Mouse (Mus musculus) myocyte (in vitro differentiated cells): ENCODE results near the gene Cbfa2t3. TPM values are rescaled to one million over a fixed set of nuclear protein-coding genes. Genes with fewer than 3 reads are reported as not detected.

ENCODE experiments used
- H3K27me3 ChIP-seq: one replicate; pipeline ENCODE4 v1.6.1; 2011; ENCODE audit not compliant: control insufficient read depth, insufficient read depth, insufficient read length
- H3K36me3 ChIP-seq: one replicate; pipeline ENCODE4 v1.6.1; 2011; ENCODE audit not compliant: control insufficient read depth, insufficient read depth
- H3K4me2 ChIP-seq: one replicate; pipeline ENCODE4 v1.6.1; 2011; ENCODE audit warnings: low read depth, control low read depth
- H3K4me3 ChIP-seq: one replicate; pipeline ENCODE4 v1.5.1; 2011; ENCODE audit warnings: mild to moderate bottlenecking, control low read depth, moderate library complexity
- H3K79me2 ChIP-seq: one replicate; pipeline ENCODE4 v1.6.1; 2011; ENCODE audit not compliant: control insufficient read depth, insufficient read depth
- H3ac ChIP-seq: one replicate; pipeline ENCODE4 v1.6.1; 2011; ENCODE audit not compliant: control insufficient read depth, insufficient read length
- CEBPB ChIP-seq: IDR thresholded peaks from 2 replicates; pipeline ENCODE4 v1.6.1; 2011; ENCODE audit warnings: mild to moderate bottlenecking, moderate library complexity; ENCODE audit not compliant: poor library complexity, insufficient read depth, severe bottlenecking
- E2F4 ChIP-seq: IDR thresholded peaks from one replicate; pipeline ENCODE4 v1.6.1; 2011; ENCODE audit warnings: mild to moderate bottlenecking, control low read depth, moderate library complexity; ENCODE audit not compliant: insufficient read depth
- MAX ChIP-seq: IDR thresholded peaks from one replicate; pipeline ENCODE4 v1.6.1; 2011; ENCODE audit warnings: low read depth, mild to moderate bottlenecking, control low read depth
- MYOD1 ChIP-seq, 3 experiments: IDR thresholded peaks; one replicate each; pipeline ENCODE4 v1.6.1; 2011; ENCODE audit warnings: control low read depth in 2 of 3, low read depth in 2 of 3, mild to moderate bottlenecking in 2 of 3, moderate library complexity in 1 of 3; ENCODE audit not compliant: insufficient read length in 2 of 3, control insufficient read depth in 1 of 3
- MYOG ChIP-seq, 3 experiments: IDR thresholded peaks; one replicate each; pipeline ENCODE4 v1.6.1; 2011; ENCODE audit warnings: control low read depth in 2 of 3, low read depth in 2 of 3, mild to moderate bottlenecking in 2 of 3; ENCODE audit not compliant: insufficient read length in 2 of 3, control insufficient read depth in 1 of 3, insufficient read depth in 1 of 3
- POLR2A ChIP-seq: IDR thresholded peaks from one replicate; pipeline ENCODE4 v1.6.1; 2011; ENCODE audit warnings: low read depth, mild to moderate bottlenecking, control low read depth, moderate library complexity; ENCODE audit not compliant: insufficient read length
- POLR2AphosphoS2 ChIP-seq: IDR thresholded peaks from one replicate; pipeline ENCODE4 v1.6.1; 2011; ENCODE audit warnings: low read depth, control low read depth; ENCODE audit not compliant: insufficient read length
- REST ChIP-seq: IDR thresholded peaks from one replicate; pipeline ENCODE4 v1.6.1; 2011; ENCODE audit warnings: mild to moderate bottlenecking, control low read depth, moderate library complexity; ENCODE audit not compliant: insufficient read depth, insufficient read length
- SRF ChIP-seq: IDR thresholded peaks from one replicate; pipeline ENCODE4 v1.6.1; 2011; ENCODE audit warnings: low read depth; ENCODE audit not compliant: control insufficient read depth, insufficient read length
- TCF12 ChIP-seq: IDR thresholded peaks from one replicate; pipeline ENCODE4 v1.6.1; 2011; ENCODE audit warnings: mild to moderate bottlenecking, control low read depth; ENCODE audit not compliant: poor library complexity, insufficient read depth, severe bottlenecking
- TCF3 ChIP-seq: IDR thresholded peaks from one replicate; pipeline ENCODE4 v1.6.1; 2011; ENCODE audit warnings: low read depth, control low read depth; ENCODE audit not compliant: insufficient read length
- USF1 ChIP-seq: IDR thresholded peaks from one replicate; pipeline ENCODE4 v1.6.1; 2011; ENCODE audit warnings: low read depth, mild to moderate bottlenecking, control low read depth, moderate library complexity
- polyA plus RNA-seq: library from polyadenylated mRNA; unstranded; fragments of >200 nt; fragmentation: generic; extraction: Trizol; gene quantifications from one replicate; pipeline ENCODE4 v1.2.1, GENCODE M21; 2012; ENCODE audit warnings: missing spikeins

Cbfa2t3 gene
- polyA plus RNA-seq, 1 experiment, result 29.5 TPM

GRCm38 (mm10) chr8:122665221-122665620 is 33.7 kb downstream of the Cbfa2t3 start:
- TF ChIP-seq POLR2A, result no peak
- peak; percentile 60 for TF ChIP-seq TCF12
- TF ChIP-seq MYOG (IDR thresholded peaks at IDR 0.05; ENCODE audit: control insufficient read depth in 1 of 3, insufficient read depth in 1 of 3, insufficient read length in 2 of 3, low read depth in 2 of 3), result peak; percentile 62 to 83 (median 67)
- no peak for TF ChIP-seq MAX
- TF ChIP-seq REST, result no peak
- no peak for TF ChIP-seq USF1
- TF ChIP-seq MYOD1 (IDR thresholded peaks at IDR 0.05; ENCODE audit: control insufficient read depth in 1 of 3, insufficient read length in 2 of 3, low read depth in 2 of 3), result peak in 2 of 3 experiments; percentile 52 to 65
- no peak for TF ChIP-seq POLR2AphosphoS2
- no peak for TF ChIP-seq SRF
- peaks cover 18% of the 10 kb centered on the region for H3K27me3 ChIP-seq

GRCm38 (mm10) chr8:122663670-122664069 is 35.2 kb downstream of the Cbfa2t3 start:
- Histone ChIP-seq H3K36me3 (no peaks in the 10 kb centered on the region), H3K79me2 (no peaks in the 10 kb centered on the region), H3K4me3 (no peak overlapping the region), H3K4me2 (no peak overlapping the region), H3K27me3 (peaks cover 7% of the 10 kb centered on the region), H3ac (no peak overlapping the region)
- TF ChIP-seq MYOD1 (IDR thresholded peaks at IDR 0.05; ENCODE audit: control insufficient read depth in 1 of 3, insufficient read length in 2 of 3, low read depth in 2 of 3), result no peak
- TF ChIP-seq POLR2AphosphoS2, result no peak
- no peak for TF ChIP-seq SRF
- no peak for TF ChIP-seq REST
- TF ChIP-seq POLR2A, result no peak
- TF ChIP-seq E2F4, result no peak
- TF ChIP-seq CEBPB, result no peak
- TF ChIP-seq MAX, result no peak
- no peak for TF ChIP-seq MYOG (IDR thresholded peaks at IDR 0.05; ENCODE audit: control insufficient read depth in 1 of 3, insufficient read depth in 1 of 3, insufficient read length in 2 of 3, low read depth in 2 of 3)
- TF ChIP-seq TCF12, result no peak
- TF ChIP-seq USF1, result no peak
- no peak for TF ChIP-seq TCF3

More at GRCm38 (mm10) chr8:122665221-122665620, 33.7 kb downstream of the Cbfa2t3 start:
- no peak overlapping the region for H3ac ChIP-seq
- no peak overlapping the region for H3K4me3 ChIP-seq
- no peaks in the 10 kb centered on the region for H3K79me2 ChIP-seq
- H3K4me2 ChIP-seq, result no peak overlapping the region
- H3K36me3 ChIP-seq, result no peaks in the 10 kb centered on the region

GRCm38 (mm10) chr8:122663106-122663505 is 35.8 kb downstream of the Cbfa2t3 start:
- H3K4me2 ChIP-seq, result no peak overlapping the region
- no peak overlapping the region for H3ac ChIP-seq
- no peak overlapping the region for H3K4me3 ChIP-seq
- TF ChIP-seq E2F4 (no peak), TCF3 (no peak), TCF12 (no peak), MAX (no peak), POLR2AphosphoS2 (no peak), MYOG (IDR thresholded peaks at IDR 0.05; ENCODE audit: control insufficient read depth in 1 of 3, insufficient read depth in 1 of 3, insufficient read length in 2 of 3, low read depth in 2 of 3) (no peak), CEBPB (no peak), USF1 (no peak)
- H3K36me3 ChIP-seq, result no peaks in the 10 kb centered on the region
- H3K79me2 ChIP-seq, result no peaks in the 10 kb centered on the region
- peaks cover under 1% of the 10 kb centered on the region for H3K27me3 ChIP-seq

- Histone ChIP-seq H3K4me2 (peak overlapping the region; percentile 70), H3ac (no peak overlapping the region), H3K79me2 (no peaks in the 10 kb centered on the region), H3K36me3 (no peaks in the 10 kb centered on the region), H3K4me3 (no peak overlapping the region), H3K27me3 (no peaks in the 10 kb centered on the region)
- TF ChIP-seq SRF (no peak), TCF12 (no peak), MAX (no peak), TCF3 (no peak), REST (no peak), USF1 (no peak), MYOD1 (IDR thresholded peaks at IDR 0.05; ENCODE audit: control insufficient read depth in 1 of 3, insufficient read length in 2 of 3, low read depth in 2 of 3) (no peak), POLR2A (no peak), CEBPB (no peak), POLR2AphosphoS2 (no peak), MYOG (IDR thresholded peaks at IDR 0.05; ENCODE audit: control insufficient read depth in 1 of 3, insufficient read depth in 1 of 3, insufficient read length in 2 of 3, low read depth in 2 of 3) (no peak), E2F4 (no peak)
Observed at GRCm38 (mm10) chr8:122661894-122662293, 37.0 kb downstream of the Cbfa2t3 start.

- H3K4me2 ChIP-seq, result peak overlapping the region; percentile 70
Observed at GRCm38 (mm10) chr8:122661138-122661537, 37.8 kb downstream of the Cbfa2t3 start.

More at GRCm38 (mm10) chr8:122661138-122661537, 37.8 kb downstream of the Cbfa2t3 start:
- no peaks in the 10 kb centered on the region for H3K36me3 ChIP-seq
- no peaks in the 10 kb centered on the region for H3K27me3 ChIP-seq
- no peak overlapping the region for H3K4me3 ChIP-seq
- no peaks in the 10 kb centered on the region for H3K79me2 ChIP-seq
- H3ac ChIP-seq, result no peak overlapping the region
- TF ChIP-seq USF1, result no peak
- no peak for TF ChIP-seq E2F4
- TF ChIP-seq MAX, result no peak
- peak; percentile 92 for TF ChIP-seq TCF3
- TF ChIP-seq POLR2A, result no peak
- TF ChIP-seq MYOD1 (IDR thresholded peaks at IDR 0.05; ENCODE audit: control insufficient read depth in 1 of 3, insufficient read length in 2 of 3, low read depth in 2 of 3), result peak; percentile 9 to 93 (median 89)
- TF ChIP-seq POLR2AphosphoS2, result no peak
- TF ChIP-seq MYOG (IDR thresholded peaks at IDR 0.05; ENCODE audit: control insufficient read depth in 1 of 3, insufficient read depth in 1 of 3, insufficient read length in 2 of 3, low read depth in 2 of 3), result peak; percentile 84 to 94 (median 86)
- TF ChIP-seq SRF, result no peak
- TF ChIP-seq TCF12, result peak; percentile 97
- no peak for TF ChIP-seq CEBPB
- TF ChIP-seq REST, result no peak
